Mouse (Mus musculus): ENCODE measurements around the gene Slc16a6. TPM values are rescaled to one million over a fixed set of nuclear protein-coding genes. Genes with fewer than 3 reads are reported as not detected.
A peak's percentile ranks its signal among the peaks of the same experiment; 100 is the strongest.

Gene Slc16a6
- total and polyA plus RNA-seq, 2 experiments from 2014 or later = 8.2 to 11.9 TPM

- Histone ChIP-seq H3K27ac (ENCODE audit: low read depth) (no peak overlapping the region), H3K4me1 (ENCODE audit: control insufficient read depth, insufficient read depth) (0 out of 2 replicates have a peak, but pooled peaks cover 3% of the 10 kb centered on the region), H3K27me3 (ENCODE audit: control insufficient read depth, insufficient read depth, low read length) (0 out of 2 replicates have a peak, but pooled peaks cover 8% of the 10 kb centered on the region), H3K9me3 (replicated peaks; ENCODE audit: control insufficient read depth, low read length) (no peaks in the 10 kb centered on the region), H3K9ac (replicated peaks; ENCODE audit: low read depth, low read length) (no peak overlapping the region), H3K4me3 (ENCODE audit: low read depth, low read length) (peak overlapping the region; percentile 86), H3K36me3 (replicated peaks; ENCODE audit: control insufficient read depth, insufficient read depth, low read length) (no peaks in the 10 kb centered on the region), H3K4me2 (ENCODE audit: low read depth, low read length) (peak overlapping the region; percentile 98)
- TF ChIP-seq EP300 (IDR thresholded peaks at IDR 0.05; ENCODE audit: low read depth) (no peak), CTCF (IDR thresholded peaks at IDR 0.05; ENCODE audit: low read depth) (no peak)
- no peak for ATAC-seq (ENCODE audit: insufficient read depth, low read depth)
- DNase-seq (ENCODE audit: low spot score) = no peak
- 46% methylated on average over 15 of the region's 15 CpGs for WGBS
These were observed 2.2 kb downstream of the Slc16a6 start for GRCm38 (mm10) chr11:109470921-109471861.

- Histone ChIP-seq H3K27ac (ENCODE audit: low read depth) (no peak overlapping the region), H3K9ac (replicated peaks; ENCODE audit: low read depth, low read length) (no peak overlapping the region), H3K36me3 (replicated peaks; ENCODE audit: control insufficient read depth, insufficient read depth, low read length) (no peaks in the 10 kb centered on the region), H3K4me2 (ENCODE audit: low read depth, low read length) (no peak overlapping the region), H3K27me3 (ENCODE audit: control insufficient read depth, insufficient read depth, low read length) (0 out of 2 replicates have a peak, but pooled peaks cover 8% of the 10 kb centered on the region), H3K9me3 (replicated peaks; ENCODE audit: control insufficient read depth, low read length) (no peaks in the 10 kb centered on the region), H3K4me1 (ENCODE audit: control insufficient read depth, insufficient read depth) (0 out of 2 replicates have a peak, but pooled peaks cover 3% of the 10 kb centered on the region), H3K4me3 (ENCODE audit: low read depth, low read length) (no peak overlapping the region)
- WGBS = 80% methylated on average over 9 of the region's 9 CpGs
- no peak for DNase-seq (ENCODE audit: low spot score)
- no peak for TF ChIP-seq EP300 (IDR thresholded peaks at IDR 0.05; ENCODE audit: low read depth)
- no peak for TF ChIP-seq CTCF (IDR thresholded peaks at IDR 0.05; ENCODE audit: low read depth)
- ATAC-seq (ENCODE audit: insufficient read depth, low read depth) = no peak
These were observed 3.2 kb downstream of the Slc16a6 start for GRCm38 (mm10) chr11:109470170-109470569.

- Histone ChIP-seq H3K9me3 (replicated peaks; ENCODE audit: control insufficient read depth, low read length) (no peaks in the 10 kb centered on the region), H3K9ac (replicated peaks; ENCODE audit: low read depth, low read length) (no peak overlapping the region), H3K27me3 (ENCODE audit: control insufficient read depth, insufficient read depth, low read length) (no peaks in the 10 kb centered on the region), H3K27ac (ENCODE audit: low read depth) (no peak overlapping the region), H3K4me2 (ENCODE audit: low read depth, low read length) (no peak overlapping the region), H3K4me3 (ENCODE audit: low read depth, low read length) (no peak overlapping the region), H3K4me1 (ENCODE audit: control insufficient read depth, insufficient read depth) (0 out of 2 replicates have a peak, but pooled peaks cover 3% of the 10 kb centered on the region), H3K36me3 (replicated peaks; ENCODE audit: control insufficient read depth, insufficient read depth, low read length) (0 out of 2 replicates have a peak, but pooled peaks cover 2% of the 10 kb centered on the region)
- ATAC-seq (ENCODE audit: insufficient read depth, low read depth) = no peak
- DNase-seq (ENCODE audit: low spot score) = no peak
- 75% methylated on average over 5 of the region's 5 CpGs for WGBS
- no peak for TF ChIP-seq EP300 (IDR thresholded peaks at IDR 0.05; ENCODE audit: low read depth)
- TF ChIP-seq CTCF (IDR thresholded peaks at IDR 0.05; ENCODE audit: low read depth) = no peak
These were observed 5.3 kb downstream of the Slc16a6 start for GRCm38 (mm10) chr11:109468133-109468532.

GRCm38 (mm10) chr11:109466987-109467386 is 6.4 kb downstream of the Slc16a6 start:
- DNase-seq (ENCODE audit: low spot score) = no peak
- ATAC-seq (ENCODE audit: insufficient read depth, low read depth) = no peak

GRCm38 (mm10) chr11:109465068-109465467 is 8.3 kb downstream of the Slc16a6 start:
- Histone ChIP-seq H3K9ac (replicated peaks; ENCODE audit: low read depth, low read length) (no peak overlapping the region), H3K9me3 (replicated peaks; ENCODE audit: control insufficient read depth, low read length) (no peaks in the 10 kb centered on the region), H3K4me2 (ENCODE audit: low read depth, low read length) (no peak overlapping the region), H3K4me1 (ENCODE audit: control insufficient read depth, insufficient read depth) (no peaks in the 10 kb centered on the region), H3K36me3 (replicated peaks; ENCODE audit: control insufficient read depth, insufficient read depth, low read length) (0 out of 2 replicates have a peak, but pooled peaks cover 3% of the 10 kb centered on the region), H3K27me3 (ENCODE audit: control insufficient read depth, insufficient read depth, low read length) (no peaks in the 10 kb centered on the region), H3K27ac (ENCODE audit: low read depth) (no peak overlapping the region), H3K4me3 (ENCODE audit: low read depth, low read length) (no peak overlapping the region)
- no peak for ATAC-seq (ENCODE audit: insufficient read depth, low read depth)
- no peak for DNase-seq (ENCODE audit: low spot score)
- no peak for TF ChIP-seq CTCF (IDR thresholded peaks at IDR 0.05; ENCODE audit: low read depth)
- TF ChIP-seq EP300 (IDR thresholded peaks at IDR 0.05; ENCODE audit: low read depth) = no peak
- 83% methylated on average over 4 of the region's 4 CpGs for WGBS

More at GRCm38 (mm10) chr11:109466987-109467386, 6.4 kb downstream of the Slc16a6 start:
- Histone ChIP-seq H3K36me3 (replicated peaks; ENCODE audit: control insufficient read depth, insufficient read depth, low read length) (0 out of 2 replicates have a peak, but pooled peaks cover 3% of the 10 kb centered on the region), H3K9ac (replicated peaks; ENCODE audit: low read depth, low read length) (no peak overlapping the region), H3K27ac (ENCODE audit: low read depth) (no peak overlapping the region), H3K4me1 (ENCODE audit: control insufficient read depth, insufficient read depth) (no peaks in the 10 kb centered on the region), H3K27me3 (ENCODE audit: control insufficient read depth, insufficient read depth, low read length) (no peaks in the 10 kb centered on the region), H3K4me3 (ENCODE audit: low read depth, low read length) (no peak overlapping the region), H3K9me3 (replicated peaks; ENCODE audit: control insufficient read depth, low read length) (no peaks in the 10 kb centered on the region), H3K4me2 (ENCODE audit: low read depth, low read length) (no peak overlapping the region)
- TF ChIP-seq EP300 (IDR thresholded peaks at IDR 0.05; ENCODE audit: low read depth) = no peak
- no peak for TF ChIP-seq CTCF (IDR thresholded peaks at IDR 0.05; ENCODE audit: low read depth)
- 59% methylated on average over 8 of the region's 8 CpGs for WGBS
